Mouse (Mus musculus): ENCODE data around the gene Skiv2l.
A peak's percentile ranks its signal among the peaks of the same experiment; 100 is the strongest.
"Not testable (repeated sequence)": the region's sequence is repeated elsewhere in the genome, so short reads cannot be mapped to it uniquely, and the experiment has no call there.

Gene Skiv2l

GRCm38 (mm10) chr17:34811275-34811674, 38.7 kb downstream of the Skiv2l start:
- no peak for DNase-seq (ENCODE audit: low spot score)

- DNase-seq (ENCODE audit: low spot score), result not testable (repeated sequence)
Observed at GRCm38 (mm10) chr17:34810811-34811210, 39.2 kb downstream of the Skiv2l start.

- DNase-seq (ENCODE audit: low spot score), result not testable (repeated sequence)
Observed at GRCm38 (mm10) chr17:34810411-34810810, 39.6 kb downstream of the Skiv2l start.

GRCm38 (mm10) chr17:34808599-34809205, 41.3 kb downstream of the Skiv2l start:
- no peak for DNase-seq (ENCODE audit: low spot score)

GRCm38 (mm10) chr17:34807176-34807575, 42.8 kb downstream of the Skiv2l start:
- DNase-seq (ENCODE audit: low spot score), result no peak

GRCm38 (mm10) chr17:34804871-34805562, 45.0 kb downstream of the Skiv2l start:
- DNase-seq (ENCODE audit: low spot score), result no peak

- not testable (repeated sequence) for DNase-seq (ENCODE audit: low spot score)
Observed at GRCm38 (mm10) chr17:34804301-34804700, 45.7 kb downstream of the Skiv2l start, which contains the start of gene Cyp21a1. Gene Cyp21a1, minus strand, starts transcription at chr17:34804561.

- DNase-seq (ENCODE audit: low spot score), result not testable (repeated sequence)
Observed at GRCm38 (mm10) chr17:34803367-34803766, 46.6 kb downstream of the Skiv2l start.

- not testable (repeated sequence) for DNase-seq (ENCODE audit: low spot score)
Observed at GRCm38 (mm10) chr17:34802756-34803155, 47.3 kb downstream of the Skiv2l start.

- DNase-seq (ENCODE audit: low spot score), result not testable (repeated sequence)
Observed at GRCm38 (mm10) chr17:34800781-34801305, 49.2 kb downstream of the Skiv2l start.

GRCm38 (mm10) chr17:34799531-34799925, 50.5 kb downstream of the Skiv2l start:
- no peak for DNase-seq (ENCODE audit: low spot score)

GRCm38 (mm10) chr17:34798866-34799530, 51.0 kb downstream of the Skiv2l start:
- DNase-seq (ENCODE audit: low spot score), result no peak

- DNase-seq (ENCODE audit: low spot score), result not testable (repeated sequence)
Observed at GRCm38 (mm10) chr17:34798071-34798470, 51.9 kb downstream of the Skiv2l start.

- not testable (repeated sequence) for DNase-seq (ENCODE audit: low spot score)
Observed at GRCm38 (mm10) chr17:34797211-34797995, 52.6 kb downstream of the Skiv2l start.

GRCm38 (mm10) chr17:34796311-34797140, 53.5 kb downstream of the Skiv2l start:
- no peak for DNase-seq (ENCODE audit: low spot score)

GRCm38 (mm10) chr17:34795633-34796032, 54.4 kb downstream of the Skiv2l start:
- DNase-seq (ENCODE audit: low spot score), result peak; percentile 66

GRCm38 (mm10) chr17:34795016-34795415, 55.0 kb downstream of the Skiv2l start:
- no peak for DNase-seq (ENCODE audit: low spot score)
